Mouse (Mus musculus): ENCODE data around the gene Traf6.

DNA sequence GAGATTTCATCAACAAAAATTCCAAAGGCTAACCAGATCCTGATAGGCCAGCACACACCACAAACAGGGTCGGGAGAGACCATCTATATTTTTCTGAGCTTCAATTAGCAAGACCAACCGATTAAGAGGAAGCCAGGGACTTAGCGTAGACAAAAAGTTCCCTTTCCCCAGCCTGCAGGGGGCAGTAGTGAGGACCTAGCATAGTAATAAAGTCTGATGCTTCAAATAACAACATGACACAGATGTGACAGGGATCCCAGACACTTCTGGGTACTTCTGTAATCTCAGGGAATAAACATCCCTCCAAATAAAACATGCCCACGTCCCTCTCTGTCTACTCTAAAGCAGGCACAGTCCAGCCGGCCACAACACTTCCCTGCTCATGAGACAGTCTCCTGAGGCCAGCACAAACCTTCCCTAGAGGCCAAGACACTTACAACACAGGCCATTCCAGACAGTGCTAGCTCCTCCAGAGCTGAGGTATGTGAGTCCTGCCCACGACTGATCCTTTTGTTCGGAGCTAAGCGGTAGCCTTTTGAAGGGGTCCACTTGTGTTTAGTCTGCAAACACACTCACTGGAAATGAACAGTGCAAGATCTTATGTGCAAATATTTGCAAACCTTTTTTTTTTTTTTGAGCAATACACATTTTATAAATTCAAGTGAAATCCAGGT lies 37.6 kb downstream of the Traf6 start:
- TF ChIP-seq CTCF (IDR thresholded peaks at IDR 0.05; ENCODE audit: control insufficient read depth, insufficient read depth, insufficient replicate concordance, low read depth, low read length) (no peak), POLR2A (IDR thresholded peaks at IDR 0.05; ENCODE audit: control insufficient read depth, low read depth, low read length) (no peak)
